Mouse (Mus musculus) heart, adult 2 months (tissue): ENCODE measurements around the gene Palm2.

ENCODE experiments used
- CTCF ChIP-seq: fragments of 200-600 bp; IDR thresholded peaks from 2 replicates; pipeline ENCODE4 v1.8.1; 2022; ENCODE audit warnings: antibody characterized with exemption, mild to moderate bottlenecking, moderate library complexity
- POLR2A ChIP-seq: fragments of 200-500 bp; IDR thresholded peaks from 2 replicates; pipeline ENCODE4 v1.6.1; 2011; ENCODE audit warnings: mild to moderate bottlenecking, low read depth, low read length, control low read depth; ENCODE audit not compliant: insufficient read depth

DNA sequence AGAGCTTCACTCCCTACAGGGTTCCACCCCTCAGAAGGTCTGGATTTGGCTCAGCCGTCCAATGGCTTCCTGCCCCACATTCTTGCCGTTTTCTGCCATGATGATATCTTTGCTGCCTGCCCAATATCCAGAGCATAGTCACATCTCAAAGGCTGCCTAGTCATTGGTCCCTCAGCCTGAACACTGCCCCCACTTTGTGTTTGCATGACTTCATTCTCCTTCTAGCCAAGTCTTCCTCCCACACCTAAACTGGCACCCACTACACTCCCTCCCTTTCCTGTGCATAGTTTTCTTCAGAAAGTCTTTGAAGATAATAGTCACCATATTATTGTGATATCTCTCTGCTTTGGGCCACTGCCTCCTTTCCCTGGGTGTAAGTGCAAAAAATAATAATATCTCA is 123.1 kb downstream of the Palm2 start:
- TF ChIP-seq CTCF (no peak), POLR2A (no peak)
